Mouse (Mus musculus): ENCODE results near the gene Cdk4. TPM values are rescaled to one million over a fixed set of nuclear protein-coding genes. Genes with fewer than 3 reads are reported as not detected.

The Cdk4 gene
- polyA plus RNA-seq, 1 experiment from 2014 or later: 1,639 TPM

DNA sequence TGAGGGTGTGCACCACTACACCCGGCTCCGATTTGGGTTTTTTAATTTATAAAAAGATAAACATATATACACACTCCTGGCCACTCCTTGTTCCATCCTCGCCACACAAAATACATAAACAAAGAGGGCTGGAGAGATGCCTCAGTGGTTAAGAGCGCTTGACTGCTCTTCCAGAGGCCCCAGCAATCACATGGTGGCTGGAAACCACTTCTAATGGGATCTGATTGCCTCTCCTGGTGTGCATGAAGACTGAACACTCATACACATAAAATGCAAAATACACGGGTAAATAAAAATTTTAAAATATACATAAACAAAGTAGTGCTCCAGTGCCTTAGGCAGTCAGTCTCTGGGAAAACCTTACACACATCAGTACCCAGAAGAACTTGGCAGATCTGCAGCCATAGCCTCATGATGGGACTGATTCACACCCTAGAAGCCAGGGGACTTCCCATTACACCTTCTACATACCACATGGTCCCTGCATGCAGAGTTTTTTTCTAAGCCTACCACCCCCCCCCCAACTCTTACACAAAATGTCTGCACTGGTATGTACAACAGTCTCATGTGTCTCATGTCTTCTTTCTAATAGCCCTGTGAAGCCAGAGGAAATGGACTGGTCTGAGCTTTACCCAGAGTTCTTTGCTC is 20.7 kb upstream of the Cdk4 start:
- Histone ChIP-seq H3K27ac (no peak overlapping the region), H3K9ac (replicated peaks) (peak overlapping the region; percentile 73), H3K4me1 (replicated peaks) (peaks cover 16% of the 10 kb centered on the region), H3K4me2 (replicated peaks) (peak overlapping the region; percentile 92), H3K27me3 (peaks cover 16% of the 10 kb centered on the region), H3K4me3 (replicated peaks) (peak overlapping the region; percentile 79), H3K36me3 (peaks cover 9% of the 10 kb centered on the region), H3K9me3 (no peaks in the 10 kb centered on the region)
- ATAC-seq: no peak
- 23% methylated on average over 5 of the region's 5 CpGs for WGBS

DNA sequence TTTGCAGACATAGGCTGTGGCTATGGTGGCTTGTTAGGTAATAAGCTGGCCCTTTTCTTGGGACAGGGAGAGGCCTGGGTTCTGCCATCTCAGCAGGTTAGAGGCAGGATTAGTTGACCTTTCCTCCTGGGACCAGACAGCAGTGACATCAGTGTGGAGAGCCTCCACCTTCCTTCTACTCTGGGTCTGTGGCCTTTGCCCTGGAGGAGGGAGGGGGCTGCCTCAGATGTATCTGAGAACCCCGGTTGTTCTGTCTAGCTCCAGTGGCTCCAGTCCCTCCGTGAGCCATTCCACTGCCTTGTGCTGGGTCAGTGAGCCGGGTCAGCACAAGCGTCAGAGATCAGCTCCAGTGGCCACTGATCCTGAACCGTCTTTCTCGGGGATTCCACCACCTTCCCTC is 20.1 kb upstream of the Cdk4 start:
- ATAC-seq: no peak
- H3K4me1 ChIP-seq (replicated peaks): peaks cover 16% of the 10 kb centered on the region

GRCm38 (mm10) chr10:127047954-127048353 is 15.4 kb upstream of the Cdk4 start, which contains the start of gene Cyp27b1:
Gene Cyp27b1 (plus strand): TSS chr10:127048250.
- no peak within 1 kb of the TSS for H3K27ac ChIP-seq
- H3K9me3 ChIP-seq: no peaks in the 10 kb centered on the region
- peaks cover 58% of the 10 kb centered on the region for H3K27me3 ChIP-seq
- H3K4me3 ChIP-seq (replicated peaks): no peak within 1 kb of the TSS
- H3K9ac ChIP-seq (replicated peaks): no peak within 1 kb of the TSS
- peaks cover 12% of the 10 kb centered on the region for H3K4me1 ChIP-seq (replicated peaks)
- H3K36me3 ChIP-seq: peaks cover 9% of the 10 kb centered on the region
- H3K4me2 ChIP-seq (replicated peaks): no peak within 1 kb of the TSS
- no peak for ATAC-seq
- WGBS: 25% methylated on average over 5 of the region's 5 CpGs

More for the DNA sequence above, 20.1 kb upstream of the Cdk4 start:
- Histone ChIP-seq H3K36me3 (peaks cover 9% of the 10 kb centered on the region), H3K4me3 (replicated peaks) (no peak overlapping the region), H3K9ac (replicated peaks) (no peak overlapping the region), H3K9me3 (no peaks in the 10 kb centered on the region), H3K27ac (no peak overlapping the region), H3K4me2 (replicated peaks) (peak overlapping the region; percentile 92; the same call in 1 of the 2 replicates), H3K27me3 (peaks cover 22% of the 10 kb centered on the region)
- 43% methylated on average over 6 of the region's 6 CpGs for WGBS

- 4% methylated on average over 35 of the region's 35 CpGs for WGBS
Observed at GRCm38 (mm10) chr10:127048608-127049394, 14.5 kb upstream of the Cdk4 start.

GRCm38 (mm10) chr10:127049395-127050118 is 13.8 kb upstream of the Cdk4 start:
- no peak overlapping the region for H3K4me2 ChIP-seq (replicated peaks)
- H3K4me1 ChIP-seq (replicated peaks): peaks cover 11% of the 10 kb centered on the region
- 0 out of 2 replicates have a peak, but pooled peaks have one; percentile 26 for ATAC-seq
- H3K27ac ChIP-seq: no peak overlapping the region
- H3K27me3 ChIP-seq: peaks cover 58% of the 10 kb centered on the region
- no peak overlapping the region for H3K9ac ChIP-seq (replicated peaks)
- peaks cover 16% of the 10 kb centered on the region for H3K36me3 ChIP-seq
- H3K4me3 ChIP-seq (replicated peaks): no peak overlapping the region
- H3K9me3 ChIP-seq: no peaks in the 10 kb centered on the region
- WGBS: 3% methylated on average over 29 of the region's 29 CpGs

More at GRCm38 (mm10) chr10:127048608-127049394, 14.5 kb upstream of the Cdk4 start:
- Histone ChIP-seq H3K9me3 (no peaks in the 10 kb centered on the region), H3K27me3 (peaks cover 58% of the 10 kb centered on the region), H3K4me2 (replicated peaks) (no peak overlapping the region), H3K27ac (no peak overlapping the region), H3K4me3 (replicated peaks) (no peak overlapping the region), H3K9ac (replicated peaks) (no peak overlapping the region), H3K4me1 (replicated peaks) (peaks cover 11% of the 10 kb centered on the region), H3K36me3 (peaks cover 13% of the 10 kb centered on the region)
- no peak for ATAC-seq

- Histone ChIP-seq H3K4me2 (replicated peaks) (no peak overlapping the region), H3K9ac (replicated peaks) (no peak overlapping the region), H3K36me3 (peaks cover 17% of the 10 kb centered on the region), H3K27ac (no peak overlapping the region), H3K9me3 (no peaks in the 10 kb centered on the region), H3K4me1 (replicated peaks) (peaks cover 16% of the 10 kb centered on the region), H3K27me3 (peaks cover 58% of the 10 kb centered on the region), H3K4me3 (replicated peaks) (no peak overlapping the region)
- ATAC-seq: 0 out of 2 replicates have a peak, but pooled peaks have one; percentile 4
- WGBS: 21% methylated on average over 10 of the region's 10 CpGs
Observed at GRCm38 (mm10) chr10:127050119-127050474, 13.2 kb upstream of the Cdk4 start.

DNA sequence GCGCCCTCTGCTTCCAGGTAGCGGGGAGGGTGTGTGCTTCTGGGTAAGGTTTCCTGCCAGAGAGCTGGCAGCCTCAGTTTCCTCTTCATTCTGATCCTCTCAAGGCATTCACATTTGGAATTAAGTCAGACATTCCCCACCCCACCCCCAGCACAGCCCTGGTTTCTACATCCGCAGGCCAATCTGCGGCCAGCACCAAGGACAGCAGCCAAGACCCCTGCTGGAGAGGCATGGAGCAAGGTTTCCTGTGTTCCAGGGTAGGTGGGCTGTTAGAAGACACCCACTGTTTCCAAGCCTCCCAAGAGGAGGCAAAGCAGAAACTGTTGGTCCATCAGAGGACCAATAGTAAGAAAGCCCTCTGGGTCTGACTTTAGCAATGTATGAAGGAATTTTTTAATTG is 8.7 kb upstream of the Cdk4 start:
- Histone ChIP-seq H3K27me3 (peaks cover 31% of the 10 kb centered on the region), H3K27ac (no peak overlapping the region), H3K4me1 (replicated peaks) (peaks cover 36% of the 10 kb centered on the region), H3K4me2 (replicated peaks) (no peak overlapping the region), H3K36me3 (peaks cover 42% of the 10 kb centered on the region), H3K4me3 (replicated peaks) (no peak overlapping the region), H3K9me3 (no peaks in the 10 kb centered on the region), H3K9ac (replicated peaks) (no peak overlapping the region)
- ATAC-seq: no peak
- WGBS: 81% methylated on average over 4 of the region's 4 CpGs

GRCm38 (mm10) chr10:127055406-127055805 is 7.9 kb upstream of the Cdk4 start:
- no peak overlapping the region for H3K27ac ChIP-seq
- no peak for ATAC-seq
- H3K4me1 ChIP-seq (replicated peaks): peaks cover 35% of the 10 kb centered on the region
- H3K27me3 ChIP-seq: peaks cover 24% of the 10 kb centered on the region
- H3K9me3 ChIP-seq: no peaks in the 10 kb centered on the region
- 95% methylated on average over 8 of the region's 8 CpGs for WGBS
- H3K4me2 ChIP-seq (replicated peaks): no peak overlapping the region
- peaks cover 42% of the 10 kb centered on the region for H3K36me3 ChIP-seq
- H3K4me3 ChIP-seq (replicated peaks): no peak overlapping the region
- no peak overlapping the region for H3K9ac ChIP-seq (replicated peaks)

- Histone ChIP-seq H3K4me1 (replicated peaks) (peaks cover 45% of the 10 kb centered on the region), H3K4me2 (replicated peaks) (no peak overlapping the region), H3K9ac (replicated peaks) (no peak overlapping the region), H3K4me3 (replicated peaks) (no peak overlapping the region), H3K9me3 (no peaks in the 10 kb centered on the region), H3K27ac (no peak overlapping the region), H3K27me3 (peaks cover 13% of the 10 kb centered on the region), H3K36me3 (peaks cover 42% of the 10 kb centered on the region)
- 91% methylated on average over 20 of the region's 20 CpGs for WGBS
- ATAC-seq: no peak
Observed at GRCm38 (mm10) chr10:127056490-127056889, 6.8 kb upstream of the Cdk4 start.

DNA sequence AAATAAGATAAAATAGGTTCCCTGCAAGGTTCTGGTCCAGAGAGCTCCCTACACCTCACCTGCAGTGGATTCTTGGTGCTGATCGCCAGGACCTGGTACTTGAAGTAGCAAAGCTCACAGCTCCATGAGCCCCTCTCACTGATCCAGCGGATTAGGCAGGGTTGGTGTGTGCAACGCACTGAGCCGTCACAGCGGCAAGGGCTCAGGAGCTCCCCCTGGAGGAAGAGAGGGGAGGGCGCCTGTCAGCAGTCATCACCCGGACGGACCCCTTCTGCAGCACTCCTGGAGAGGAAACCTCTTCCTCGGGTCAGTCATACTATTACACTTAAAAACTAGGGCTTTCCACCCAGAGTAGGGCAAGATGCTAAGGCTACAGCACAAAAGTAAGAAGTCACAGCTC is 5.2 kb upstream of the Cdk4 start:
- Histone ChIP-seq H3K36me3 (peaks cover 42% of the 10 kb centered on the region), H3K4me2 (replicated peaks) (peak overlapping the region; percentile 88), H3K4me3 (replicated peaks) (peak overlapping the region; percentile 94), H3K9ac (replicated peaks) (peak overlapping the region; percentile 96), H3K27ac (peak overlapping the region; percentile 98), H3K4me1 (replicated peaks) (peaks cover 56% of the 10 kb centered on the region), H3K27me3 (no peaks in the 10 kb centered on the region), H3K9me3 (no peaks in the 10 kb centered on the region)
- ATAC-seq: peak; percentile 34
- WGBS: 1% methylated on average over 9 of the region's 9 CpGs

- peaks cover 56% of the 10 kb centered on the region for H3K4me1 ChIP-seq (replicated peaks)
- H3K4me2 ChIP-seq (replicated peaks): peak overlapping the region; percentile 88
- H3K27ac ChIP-seq: peak overlapping the region; percentile 98
- peak overlapping the region; percentile 96 for H3K9ac ChIP-seq (replicated peaks)
- 6% methylated on average over 8 of the region's 8 CpGs for WGBS
- no peak for ATAC-seq
- H3K36me3 ChIP-seq: peaks cover 39% of the 10 kb centered on the region
- no peaks in the 10 kb centered on the region for H3K9me3 ChIP-seq
- no peaks in the 10 kb centered on the region for H3K27me3 ChIP-seq
- peak overlapping the region; percentile 94 for H3K4me3 ChIP-seq (replicated peaks)
Observed at GRCm38 (mm10) chr10:127058708-127059107, 4.6 kb upstream of the Cdk4 start.

Measured in midbrain, embryonic 13.5 days (tissue).